Mouse (Mus musculus) liver, embryonic 11.5 days (tissue): ENCODE measurements around the gene Arpc5l. TPM values are rescaled to one million over a fixed set of nuclear protein-coding genes. Genes with fewer than 3 reads are reported as not detected.

Source experiments
- ATAC-seq: fragments of 200-750 bp; cut with Nextera tagmentation; replicated peaks from 2 replicates; pipeline ENCODE4 v1.8.0; 2017; ENCODE audit warnings: moderate number of reproducible peaks, mild to moderate bottlenecking, moderate TSS enrichment, moderate library complexity; ENCODE audit not compliant: low FRiP score
- DNase-seq: peaks from one replicate; pipeline ENCODE4 v3.0.0-alpha.2; 2017; ENCODE audit warnings: low spot score
- H3K27ac ChIP-seq: fragments of 300-500 bp; sonication (generic); 2 replicates; pipeline ENCODE4 v1.5.1; 2014; ENCODE audit warnings: mild to moderate bottlenecking, low read depth, low read length, control low read depth
- H3K27me3 ChIP-seq: fragments of 300-500 bp; sonication (generic); replicated peaks from 2 replicates; pipeline ENCODE4 v1.6.1; 2014; ENCODE audit warnings: low read length, mixed read lengths; ENCODE audit not compliant: control insufficient read depth, insufficient read depth
- H3K36me3 ChIP-seq: fragments of 300-500 bp; sonication (generic); 2 replicates; pipeline ENCODE4 v1.6.1; 2014; ENCODE audit warnings: mild to moderate bottlenecking, low read length, moderate library complexity, mixed read lengths; ENCODE audit not compliant: control insufficient read depth, insufficient read depth
- H3K4me1 ChIP-seq: fragments of 300-500 bp; sonication (generic); replicated peaks from 2 replicates; pipeline ENCODE4 v1.6.1; 2014; ENCODE audit warnings: low read length, mixed read lengths; ENCODE audit not compliant: control insufficient read depth, insufficient read depth
- H3K4me2 ChIP-seq: fragments of 300-500 bp; sonication (generic); 2 replicates; pipeline ENCODE4 v1.6.1; 2014; ENCODE audit warnings: mild to moderate bottlenecking, control low read depth, moderate library complexity
- H3K4me3 ChIP-seq: fragments of 300-500 bp; sonication (generic); 2 replicates; pipeline ENCODE4 v1.5.1; 2014; ENCODE audit warnings: low read depth, low read length, control low read depth
- H3K9ac ChIP-seq: fragments of 300-500 bp; sonication (generic); 2 replicates; pipeline ENCODE4 v1.6.1; 2014; ENCODE audit warnings: low read depth, low read length, control low read depth
- H3K9me3 ChIP-seq: fragments of 300-500 bp; sonication (generic); 2 replicates; pipeline ENCODE4 v1.6.1; 2016; ENCODE audit warnings: low read length, inconsistent platforms, mixed read lengths; ENCODE audit not compliant: control insufficient read depth
- WGBS: fragments of 180-500 bp; shearing (Covaris S2); extraction: QIAGEN DNeasy Blood & Tissue Kit; methylation state at CpG from one replicate; pipeline ENCODE4 v1.1.7; 2014; 5-methylcytosine and 5-hydroxymethylcytosine counted together
- polyA plus RNA-seq: library from polyadenylated mRNA; unstranded; fragments of >200 nt; fragmentation: Nextera tagmentation; extraction: Ambion mirVana; gene quantifications from 2 replicates; pipeline ENCODE4 v1.2.1, GENCODE M21; 2014

Gene Arpc5l
- polyA plus RNA-seq, 1 experiment from 2014 or later = 113 TPM

GRCm38 (mm10) chr2:38975181-38975580, 30.0 kb upstream of the Arpc5l start:
- no peak overlapping the region for H3K4me2 ChIP-seq
- no peak overlapping the region for H3K9ac ChIP-seq
- no peak overlapping the region for H3K4me3 ChIP-seq
- H3K27ac ChIP-seq = no peak overlapping the region
- ATAC-seq = no peak
- H3K4me1 ChIP-seq = peaks cover 7% of the 10 kb centered on the region
- H3K36me3 ChIP-seq = no peaks in the 10 kb centered on the region
- peaks cover 6% of the 10 kb centered on the region for H3K27me3 ChIP-seq
- no peaks in the 10 kb centered on the region for H3K9me3 ChIP-seq
- DNase-seq = no peak
- WGBS = 70% methylated on average over 3 of the region's 3 CpGs

GRCm38 (mm10) chr2:38975941-38976805, 29.0 kb upstream of the Arpc5l start:
- no peaks in the 10 kb centered on the region for H3K9me3 ChIP-seq
- H3K4me3 ChIP-seq = no peak overlapping the region
- DNase-seq (no peak), ATAC-seq (no peak; the same call in 1 of the 2 replicates)
- 71% methylated on average over 20 of the region's 21 CpGs for WGBS
- no peak overlapping the region for H3K9ac ChIP-seq
- no peak overlapping the region for H3K27ac ChIP-seq
- H3K4me2 ChIP-seq = no peak overlapping the region
- H3K4me1 ChIP-seq = peaks cover 3% of the 10 kb centered on the region; the same call in 1 of the 2 replicates
- H3K27me3 ChIP-seq = peaks cover 6% of the 10 kb centered on the region
- H3K36me3 ChIP-seq = no peaks in the 10 kb centered on the region

DNA sequence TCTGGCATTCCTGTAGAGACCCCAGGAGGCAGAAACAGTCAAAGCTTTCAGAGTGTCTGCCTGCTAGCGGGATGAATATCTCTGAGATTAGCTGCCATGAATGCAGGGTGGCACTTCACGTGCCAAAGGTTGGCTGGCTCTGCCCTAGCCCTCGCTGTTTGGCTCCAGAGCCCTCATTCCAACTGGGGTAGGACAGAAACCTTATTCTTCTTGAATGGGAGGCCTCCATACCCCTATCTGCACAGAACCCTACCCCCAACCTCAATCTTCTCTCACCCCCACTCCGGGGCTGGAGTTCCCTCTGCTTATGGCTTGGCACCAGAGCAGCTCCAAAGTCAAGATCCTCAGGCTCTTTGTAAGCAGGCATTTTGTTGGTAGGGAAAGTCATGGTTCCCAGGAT, 27.3 kb upstream of the Arpc5l start:
- peaks cover 3% of the 10 kb centered on the region; the same call in 1 of the 2 replicates for H3K4me1 ChIP-seq
- WGBS = 80% methylated on average over 4 of the region's 4 CpGs
- no peak overlapping the region for H3K4me2 ChIP-seq
- H3K4me3 ChIP-seq = no peak overlapping the region
- DNase-seq (no peak), ATAC-seq (no peak)
- H3K9ac ChIP-seq = no peak overlapping the region
- H3K9me3 ChIP-seq = no peaks in the 10 kb centered on the region
- H3K27me3 ChIP-seq = peaks cover 6% of the 10 kb centered on the region
- no peak overlapping the region for H3K27ac ChIP-seq
- H3K36me3 ChIP-seq = no peaks in the 10 kb centered on the region

DNA sequence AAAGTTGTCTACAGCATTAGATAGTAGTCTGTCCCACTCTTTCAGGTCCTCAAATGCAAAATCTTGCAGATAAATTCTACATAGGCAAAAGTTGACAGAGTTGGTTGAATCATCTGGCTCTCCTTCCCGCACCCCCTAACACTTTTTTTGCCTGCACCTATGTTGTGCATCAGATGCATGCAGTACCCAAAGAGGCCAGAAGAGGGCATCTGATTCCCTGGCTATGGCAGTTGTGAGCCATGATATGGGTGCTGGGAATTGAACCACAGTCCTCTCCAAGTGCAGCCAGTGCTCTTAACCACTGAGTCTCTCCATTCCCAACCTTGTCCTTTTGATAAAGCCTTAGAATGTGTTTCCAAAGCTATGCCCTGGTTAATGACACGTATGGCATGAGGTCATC, 21.7 kb upstream of the Arpc5l start:
- Histone ChIP-seq H3K9ac (no peak overlapping the region), H3K9me3 (peaks cover 9% of the 10 kb centered on the region), H3K27me3 (no peaks in the 10 kb centered on the region), H3K4me1 (no peaks in the 10 kb centered on the region; the same call in 1 of the 2 replicates), H3K4me2 (no peak overlapping the region), H3K4me3 (no peak overlapping the region), H3K27ac (no peak overlapping the region), H3K36me3 (no peaks in the 10 kb centered on the region)
- DNase-seq = no peak
- no peak for ATAC-seq
- 93% methylated on average over 2 of the region's 2 CpGs for WGBS

- DNase-seq (no peak), ATAC-seq (no peak)
- Histone ChIP-seq H3K27me3 (no peaks in the 10 kb centered on the region), H3K4me1 (no peaks in the 10 kb centered on the region; the same call in 1 of the 2 replicates), H3K36me3 (no peaks in the 10 kb centered on the region), H3K9me3 (peaks cover 9% of the 10 kb centered on the region), H3K9ac (no peak overlapping the region), H3K27ac (no peak overlapping the region), H3K4me2 (no peak overlapping the region), H3K4me3 (no peak overlapping the region)
- WGBS = 69% methylated on average over 3 of the region's 3 CpGs
Observed at GRCm38 (mm10) chr2:38986580-38986979, 18.6 kb upstream of the Arpc5l start.

DNA sequence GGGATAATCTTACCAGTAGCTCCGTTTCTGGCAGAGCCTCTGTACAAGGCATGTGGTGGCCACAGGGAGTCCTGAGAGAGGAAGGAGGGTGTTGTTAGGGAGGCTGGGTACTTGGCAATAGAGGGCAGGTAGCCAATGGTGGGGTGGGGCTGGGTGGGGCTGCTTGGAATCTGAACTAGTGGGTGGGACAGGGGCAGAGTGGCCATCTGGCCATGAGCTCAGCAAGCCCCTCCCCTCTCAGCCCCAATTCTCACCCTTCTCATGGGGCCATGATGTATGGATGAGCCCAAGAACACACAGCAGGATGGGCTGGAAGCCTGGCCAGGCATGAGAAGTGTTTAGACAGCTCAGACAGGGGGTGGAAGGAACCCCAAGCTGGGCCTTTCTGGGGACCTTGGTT, 17.8 kb upstream of the Arpc5l start:
- Histone ChIP-seq H3K4me1 (no peaks in the 10 kb centered on the region; the same call in 1 of the 2 replicates), H3K9me3 (peaks cover 9% of the 10 kb centered on the region), H3K36me3 (no peaks in the 10 kb centered on the region), H3K4me2 (no peak overlapping the region), H3K27me3 (no peaks in the 10 kb centered on the region), H3K27ac (no peak overlapping the region), H3K9ac (no peak overlapping the region), H3K4me3 (no peak overlapping the region)
- DNase-seq = no peak
- ATAC-seq = no peak
- 76% methylated on average over 1 of the region's 1 CpGs for WGBS

DNA sequence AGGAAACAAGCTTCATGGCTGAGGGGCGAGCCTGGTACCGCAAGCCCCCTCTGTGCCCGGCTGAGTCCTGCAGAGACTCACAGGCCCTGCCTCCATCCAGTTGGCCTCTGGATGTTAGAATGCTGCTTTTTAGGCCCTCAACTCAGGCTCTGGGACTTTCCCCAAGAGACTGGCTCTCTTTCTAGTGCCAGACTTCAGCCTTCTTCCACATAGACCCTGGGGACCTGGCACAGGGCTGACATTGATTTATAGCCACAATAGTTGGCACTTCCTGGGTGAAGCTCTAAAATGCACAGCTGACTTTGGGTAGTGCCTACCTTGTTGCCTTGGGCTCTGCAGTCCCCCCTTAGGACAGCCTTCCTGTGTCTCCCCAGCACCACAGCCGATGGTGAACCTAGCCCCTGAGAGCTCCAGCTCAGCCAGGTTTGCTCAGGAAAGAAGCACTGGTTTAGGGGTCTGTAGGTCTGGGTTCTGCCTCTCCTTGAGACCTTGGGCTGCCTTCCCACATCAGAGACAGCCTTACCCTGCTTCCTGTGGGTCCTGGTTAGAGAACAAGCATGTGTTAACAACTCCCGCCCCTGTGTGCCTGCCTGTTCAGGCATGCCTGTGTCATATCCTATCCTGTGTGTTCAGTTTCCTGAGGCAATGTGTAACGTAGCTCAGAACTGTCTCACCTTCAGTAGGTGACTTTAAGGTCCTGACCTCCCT, 17.2 kb upstream of the Arpc5l start:
- DNase-seq = no peak
- Histone ChIP-seq H3K36me3 (no peaks in the 10 kb centered on the region), H3K27ac (no peak overlapping the region), H3K4me2 (no peak overlapping the region), H3K4me1 (no peaks in the 10 kb centered on the region; the same call in 1 of the 2 replicates), H3K27me3 (no peaks in the 10 kb centered on the region), H3K9me3 (peaks cover 9% of the 10 kb centered on the region), H3K4me3 (no peak overlapping the region), H3K9ac (no peak overlapping the region)
- no peak for ATAC-seq
- 81% methylated on average over 6 of the region's 6 CpGs for WGBS

DNA sequence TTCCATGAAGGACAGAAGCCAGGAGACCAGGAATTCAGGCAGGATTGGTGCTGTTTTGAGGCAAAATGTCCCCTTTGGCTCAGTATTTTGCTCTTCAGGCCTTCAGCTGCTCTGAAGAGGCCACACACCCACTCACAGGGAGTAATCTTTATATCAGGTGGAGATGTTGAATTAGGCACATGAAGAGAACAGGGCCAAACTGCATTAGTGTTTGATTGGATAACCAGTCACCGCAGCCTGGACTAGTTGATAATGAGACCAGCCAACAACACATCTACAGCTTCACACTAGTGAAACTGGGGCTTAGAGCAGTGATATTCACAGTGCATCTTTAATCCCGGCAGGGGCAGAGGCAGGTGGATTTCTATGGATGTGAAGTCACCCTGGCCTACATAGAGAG, 16.2 kb upstream of the Arpc5l start:
- Histone ChIP-seq H3K9me3 (peaks cover 4% of the 10 kb centered on the region), H3K9ac (no peak overlapping the region), H3K27me3 (no peaks in the 10 kb centered on the region), H3K27ac (no peak overlapping the region), H3K4me2 (no peak overlapping the region), H3K4me1 (no peaks in the 10 kb centered on the region; the same call in 1 of the 2 replicates), H3K36me3 (no peaks in the 10 kb centered on the region), H3K4me3 (no peak overlapping the region)
- ATAC-seq (peak; percentile 86), DNase-seq (no peak)
- 70% methylated on average over 2 of the region's 2 CpGs for WGBS
